Mouse (Mus musculus): Measurements from ENCODE around the gene Dock3.

DNA sequence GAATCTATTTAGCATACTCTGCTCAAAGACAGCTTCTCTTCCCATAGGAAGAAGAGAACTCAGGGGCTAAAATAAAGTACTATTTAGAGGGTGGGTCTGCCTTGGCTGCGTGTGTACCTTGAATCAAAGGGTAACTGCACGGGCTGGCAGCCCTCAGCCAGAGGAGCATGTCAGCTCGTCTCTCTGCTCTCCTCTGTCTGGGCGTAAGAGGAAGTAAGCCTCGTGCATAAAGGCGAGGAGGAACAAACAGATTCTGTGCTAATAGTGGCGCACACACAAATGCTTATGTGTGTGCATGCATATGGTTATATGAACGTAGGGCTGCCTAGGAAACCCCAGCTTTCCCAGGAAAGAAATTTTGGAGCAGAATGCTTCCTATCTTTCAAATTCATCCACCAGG, 29.1 kb upstream of the Dock3 start:
- TF ChIP-seq CTCF (IDR thresholded peaks at IDR 0.05): no peak
- TF ChIP-seq POLR2A (IDR thresholded peaks at IDR 0.05; ENCODE audit: insufficient read depth, low read depth, low read length): no peak
- no peak for TF ChIP-seq EP300 (IDR thresholded peaks at IDR 0.05; ENCODE audit: insufficient read depth, low read depth, low read length)

All from heart, adult 2 months (tissue).